Mouse (Mus musculus) olfactory bulb, adult 2 months (tissue): ENCODE measurements around the gene Sh3bp2.

ENCODE experiments used
- CTCF ChIP-seq: fragments of 200-500 bp; IDR thresholded peaks from 2 replicates; pipeline ENCODE4 v1.5.1; 2012; ENCODE audit warnings: low read depth, mild to moderate bottlenecking, low read length, moderate library complexity; ENCODE audit not compliant: insufficient read depth
- POLR2A ChIP-seq: fragments of 200-500 bp; IDR thresholded peaks from 2 replicates; pipeline ENCODE4 v1.6.1; 2012; ENCODE audit warnings: mild to moderate bottlenecking, low read depth, low read length, moderate library complexity; ENCODE audit not compliant: insufficient read depth

- TF ChIP-seq POLR2A (no peak), CTCF (no peak)
These were observed 52.5 kb downstream of the Sh3bp2 start for GRCm38 (mm10) chr5:34578038-34578655.
